Mouse (Mus musculus) limb, embryonic 14.5 days (tissue): ENCODE data around the gene Spen. TPM values are rescaled to one million over a fixed set of nuclear protein-coding genes. Genes with fewer than 3 reads are reported as not detected.

Source experiments
- ATAC-seq: fragments of 200-750 bp; cut with Nextera tagmentation; 2 replicates; pipeline ENCODE4 v1.8.0; 2017; ENCODE audit warnings: low read depth, moderate number of reproducible peaks, moderate TSS enrichment; ENCODE audit not compliant: low FRiP score
- DNase-seq: peaks from one replicate; pipeline ENCODE4 v3.0.0-alpha.2; 2015; ENCODE audit warnings: low spot score
- H3K27ac ChIP-seq: fragments of 300-500 bp; sonication (generic); replicated peaks from 2 replicates; pipeline ENCODE4 v1.5.1; 2014; ENCODE audit warnings: low read depth, mild to moderate bottlenecking, low read length, moderate library complexity, mixed read lengths
- H3K27me3 ChIP-seq: fragments of 300-500 bp; sonication (generic); 2 replicates; pipeline ENCODE4 v1.6.1; 2014; ENCODE audit warnings: low read length, mixed read lengths; ENCODE audit not compliant: control insufficient read depth, insufficient read depth
- H3K36me3 ChIP-seq: fragments of 300-500 bp; sonication (generic); 2 replicates; pipeline ENCODE4 v1.6.1; 2014; ENCODE audit warnings: mild to moderate bottlenecking, low read length, moderate library complexity, mixed read lengths; ENCODE audit not compliant: control insufficient read depth, insufficient read depth
- H3K4me1 ChIP-seq: fragments of 300-500 bp; sonication (generic); 2 replicates; pipeline ENCODE4 v1.6.1; 2014; ENCODE audit warnings: antibody characterized with exemption, low read length, mixed read lengths; ENCODE audit not compliant: control insufficient read depth, insufficient read depth
- H3K4me2 ChIP-seq: fragments of 300-500 bp; sonication (generic); replicated peaks from 2 replicates; pipeline ENCODE4 v1.6.1; 2014; ENCODE audit warnings: low read depth, mild to moderate bottlenecking, low read length, moderate library complexity; ENCODE audit not compliant: severe bottlenecking
- H3K4me3 ChIP-seq: fragments of 300-500 bp; sonication (generic); replicated peaks from 2 replicates; pipeline ENCODE4 v1.5.1; 2014; ENCODE audit warnings: low read length
- H3K9ac ChIP-seq: fragments of 300-500 bp; sonication (generic); 2 replicates; pipeline ENCODE4 v1.6.1; 2014; ENCODE audit warnings: mild to moderate bottlenecking, low read depth, low read length, moderate library complexity; ENCODE audit not compliant: severe bottlenecking
- H3K9me3 ChIP-seq: fragments of 300-500 bp; sonication (generic); 2 replicates; pipeline ENCODE4 v1.6.1; 2016; ENCODE audit warnings: low read length; ENCODE audit not compliant: control insufficient read depth
- POLR2A ChIP-seq: fragments of 200-500 bp; IDR thresholded peaks from 2 replicates; pipeline ENCODE4 v1.8.0; 2012; ENCODE audit warnings: inconsistent platforms, mild to moderate bottlenecking, moderate library complexity, borderline replicate concordance; ENCODE audit not compliant: insufficient read depth, insufficient read length; ENCODE audit errors: extremely low read depth
- WGBS: fragments of 180-500 bp; shearing (Covaris S2); extraction: QIAGEN DNeasy Blood & Tissue Kit; methylation state at CpG from one replicate; pipeline ENCODE4 v1.1.7; 2014; 5-methylcytosine and 5-hydroxymethylcytosine counted together
- polyA plus RNA-seq, 2 experiments: library from polyadenylated mRNA; depleted of rRNA in 1 of 2; stranded (reverse) in 1 of 2; unstranded in 1 of 2; fragments of >200 nt; fragmentation: Nextera tagmentation in 1 of 2; extraction: Ambion mirVana in 1 of 2; gene quantifications; 2 replicates each; pipeline versions ENCODE4 v1.2.1 to v1.2.3; 2012 to 2014

Spen gene
- polyA plus RNA-seq, 2 experiments, result 13.1 to 15.9 TPM

- H3K36me3 ChIP-seq, result peaks cover 38% of the 10 kb centered on the region
- no peaks in the 10 kb centered on the region for H3K9me3 ChIP-seq
- 0 out of 2 replicates have a peak, but pooled peaks cover 4% of the 10 kb centered on the region for H3K4me1 ChIP-seq
- H3K4me3 ChIP-seq, result no peak overlapping the region
- no peak overlapping the region for H3K9ac ChIP-seq
- no peak overlapping the region for H3K4me2 ChIP-seq
- no peaks in the 10 kb centered on the region for H3K27me3 ChIP-seq
- no peak overlapping the region for H3K27ac ChIP-seq
- ATAC-seq (no peak), DNase-seq (no peak)
- TF ChIP-seq POLR2A, result no peak
- WGBS, result 95% methylated on average over 14 of the region's 14 CpGs
Measured at GRCm38 (mm10) chr4:141456193-141456938, 82.0 kb downstream of the Spen start.

GRCm38 (mm10) chr4:141455526-141455925, 82.9 kb downstream of the Spen start:
- Histone ChIP-seq H3K27me3 (no peaks in the 10 kb centered on the region), H3K36me3 (peaks cover 35% of the 10 kb centered on the region), H3K9ac (no peak overlapping the region), H3K4me1 (0 out of 2 replicates have a peak, but pooled peaks cover 4% of the 10 kb centered on the region), H3K4me3 (no peak overlapping the region), H3K27ac (no peak overlapping the region), H3K9me3 (no peaks in the 10 kb centered on the region), H3K4me2 (no peak overlapping the region)
- WGBS, result 79% methylated on average over 4 of the region's 4 CpGs
- TF ChIP-seq POLR2A, result no peak
- no peak for DNase-seq
- no peak for ATAC-seq

GRCm38 (mm10) chr4:141454581-141455350, 83.6 kb downstream of the Spen start:
- WGBS, result 81% methylated on average over 14 of the region's 14 CpGs

GRCm38 (mm10) chr4:141451916-141452450, 86.4 kb downstream of the Spen start:
- 92% methylated on average over 9 of the region's 9 CpGs for WGBS
- H3K36me3 ChIP-seq, result peaks cover 53% of the 10 kb centered on the region
- ATAC-seq, result no peak

More at GRCm38 (mm10) chr4:141454581-141455350, 83.6 kb downstream of the Spen start:
- Histone ChIP-seq H3K36me3 (peaks cover 32% of the 10 kb centered on the region), H3K4me1 (0 out of 2 replicates have a peak, but pooled peaks cover 4% of the 10 kb centered on the region), H3K4me3 (no peak overlapping the region), H3K9ac (no peak overlapping the region), H3K27me3 (no peaks in the 10 kb centered on the region), H3K9me3 (no peaks in the 10 kb centered on the region), H3K4me2 (no peak overlapping the region), H3K27ac (no peak overlapping the region)
- ATAC-seq (no peak), DNase-seq (no peak)
- TF ChIP-seq POLR2A, result no peak

GRCm38 (mm10) chr4:141451251-141451650, 87.1 kb downstream of the Spen start:
- 89% methylated on average over 2 of the region's 2 CpGs for WGBS
- Histone ChIP-seq H3K36me3 (peaks cover 53% of the 10 kb centered on the region), H3K4me1 (no peaks in the 10 kb centered on the region), H3K27ac (no peak overlapping the region), H3K9me3 (no peaks in the 10 kb centered on the region), H3K27me3 (no peaks in the 10 kb centered on the region), H3K4me2 (no peak overlapping the region), H3K9ac (no peak overlapping the region), H3K4me3 (no peak overlapping the region)
- no peak for ATAC-seq
- TF ChIP-seq POLR2A, result no peak
- no peak for DNase-seq

More at GRCm38 (mm10) chr4:141451916-141452450, 86.4 kb downstream of the Spen start:
- Histone ChIP-seq H3K4me1 (no peaks in the 10 kb centered on the region), H3K4me3 (no peak overlapping the region), H3K27ac (no peak overlapping the region), H3K9ac (no peak overlapping the region), H3K4me2 (no peak overlapping the region), H3K27me3 (no peaks in the 10 kb centered on the region), H3K9me3 (no peaks in the 10 kb centered on the region)
- TF ChIP-seq POLR2A, result no peak
- DNase-seq, result no peak
